8 mouse cellular contexts compared by ENCODE assay signal in the genomic region with DNA sequence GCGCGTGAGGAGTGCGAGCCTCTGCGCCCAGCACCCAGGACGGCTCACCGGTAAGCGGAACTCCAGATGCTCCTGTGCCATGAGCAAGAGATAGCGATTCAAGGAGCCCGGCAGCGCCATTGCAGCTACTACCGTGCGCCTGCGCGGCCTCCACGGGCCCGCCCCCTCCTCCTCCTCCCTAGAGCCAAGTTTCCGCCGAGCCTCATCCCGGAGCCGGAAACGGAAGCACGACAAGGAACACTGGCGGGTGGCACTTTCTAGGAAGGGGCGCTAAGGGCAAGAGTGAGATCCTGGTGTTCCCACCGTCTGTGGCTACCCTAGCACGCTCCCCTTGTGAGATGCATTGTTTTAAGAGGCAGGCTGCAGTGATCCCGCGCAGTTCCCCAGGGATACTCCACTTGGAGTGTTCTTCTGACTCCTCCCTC. TPM values are rescaled to one million over a fixed set of nuclear protein-coding genes. Genes with fewer than 3 reads are reported as not detected.
DNase-seq lines count a peak whose midpoint lies in the region; ATAC-seq lines count a peak whose summit lies in the region.

A gene (minus strand): TSS at position 208 of the 425 bp plus-strand sequence.

- ATAC-seq in intestine, embryonic 14.5 days (replicated peaks; ENCODE audit: low FRiP score, low TSS enrichment, low read depth): peak; percentile 95

- intact Hi-C loops in gastrocnemius, postnatal 14 days (cut with DNase I; ENCODE audit: low total_unique reads): no loop called here
- intact Hi-C loops in left cerebral cortex, postnatal 14 days (cut with DNase I): no loop called here

- H3K36me3 ChIP-seq in intestine, embryonic 14.5 days (ENCODE audit: control insufficient read depth, insufficient read depth, low read length): peaks cover 22% of the 10 kb centered on the region

- H3K9me3 ChIP-seq in intestine, embryonic 14.5 days (ENCODE audit: control insufficient read depth, low read length): no peaks in the 10 kb centered on the region

- peak within 1 kb of the TSS; percentile 84 for H3K9ac ChIP-seq in intestine, embryonic 14.5 days (ENCODE audit: low read length)

- H3K4me2 ChIP-seq in intestine, embryonic 14.5 days (ENCODE audit: low read length): peak within 1 kb of the TSS; percentile 69

- H3K4me3 ChIP-seq in intestine, embryonic 14.5 days (ENCODE audit: low read depth, low read length): peak within 1 kb of the TSS; percentile 87

- DNase-seq in adipocyte (ENCODE audit: low spot score): peak; percentile 93
- peak; percentile 95 for DNase-seq in embryo, embryonic 10 days (ENCODE audit: low spot score)
- peak; percentile 92 for DNase-seq in gastrocnemius, postnatal 14 days
- DNase-seq in intestine, embryonic 14.5 days (ENCODE audit: low spot score): peak; percentile 92
- peak; percentile 89 to 91 for DNase-seq in left cerebral cortex, postnatal 14 days (ENCODE audit: low spot score in 2 of 2)
- peak; percentile 90 for DNase-seq in mesoderm, embryonic 11.5 days (ENCODE audit: low read depth, low spot score)
- DNase-seq in right cerebral cortex, postnatal 36 days (ENCODE audit: low spot score in 2 of 2): peak; percentile 86 to 87
- peak; percentile 91 for DNase-seq in yolk sac, embryonic 10.5 days (ENCODE audit: low spot score)

- peak within 1 kb of the TSS; percentile 62 for H3K27ac ChIP-seq in intestine, embryonic 14.5 days (ENCODE audit: low read depth)

- WGBS in intestine, embryonic 14.5 days: 0% methylated on average over 26 of the region's 28 CpGs

- H3K27me3 ChIP-seq in intestine, embryonic 14.5 days (replicated peaks; ENCODE audit: control insufficient read depth, insufficient read depth, low read length): no peaks in the 10 kb centered on the region

- peaks cover 7% of the 10 kb centered on the region; the same call in 1 of the 2 replicates for H3K4me1 ChIP-seq in intestine, embryonic 14.5 days (replicated peaks; ENCODE audit: control insufficient read depth, insufficient read depth, low read length)

RNA-seq across cellular contexts. Expression of the gene that starts here (rescaled TPM):
- total RNA-seq in gastrocnemius, postnatal 14 days (2021): 1 to 10 TPM; 3.6 to 4.0 TPM
- 30.6 and 31.4 TPM in 2 replicates for polyA plus RNA-seq in intestine, embryonic 14.5 days (2014; fragmentation: Nextera tagmentation; extraction: Ambion mirVana)
- 1 to 10 TPM; 8.2 TPM for total RNA-seq in left cerebral cortex, postnatal 14 days (2021)

Comparison
In these comparisons a context has a peak if more than half of its experiments do, and no peak if none do; other contexts are left out.
1. Peak in every context shown above with its lines: DNase-seq, ATAC-seq, H3K4me3 ChIP-seq and H3K27ac ChIP-seq.